Mouse (Mus musculus): ENCODE results near the gene Pcsk2.

DNA sequence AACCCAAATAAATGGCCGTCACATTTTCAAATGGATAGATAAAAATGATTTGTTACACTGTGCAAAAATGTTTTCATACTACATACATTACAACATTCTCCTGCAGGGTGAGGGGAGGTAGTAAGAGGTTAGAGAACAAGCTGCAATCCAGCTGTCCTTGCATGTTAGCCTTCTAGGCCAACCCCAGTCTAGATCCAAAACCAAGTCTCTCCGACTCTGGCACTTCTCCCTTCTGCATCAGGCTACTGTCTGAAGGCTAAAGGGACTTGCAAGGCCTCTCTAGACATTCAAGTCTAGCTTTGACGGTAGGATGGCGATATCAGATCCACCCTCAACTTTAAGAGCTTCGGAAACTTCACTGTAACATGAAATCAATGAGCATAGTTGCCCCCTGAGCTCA is 196.5 kb downstream of the Pcsk2 start:
- TF ChIP-seq CTCF (IDR thresholded peaks at IDR 0.05; ENCODE audit: borderline replicate concordance, control insufficient read depth, extremely low read depth, insufficient read depth, low read length, poor library complexity) (no peak), POLR2A (IDR thresholded peaks at IDR 0.05; ENCODE audit: control insufficient read depth, extremely low read depth, insufficient read depth, low read length, poor library complexity) (no peak)
